ENCODE assay signal across 8 mouse cellular contexts in genomic region chr5:65763916-65764785, GRCm38 (mm10). TPM values are rescaled to one million over a fixed set of nuclear protein-coding genes. Genes with fewer than 3 reads are reported as not detected.
DNase-seq lines count a peak whose midpoint lies in the region; ATAC-seq and TF ChIP-seq lines count a peak whose summit lies in the region.

No protein-coding gene starts in this region.

- H3K27me3 ChIP-seq in G1E (ENCODE audit: insufficient read depth, low read length): no peaks in the 10 kb centered on the region
- no peaks in the 10 kb centered on the region for H3K27me3 ChIP-seq in lung, embryonic 16.5 days (ENCODE audit: control insufficient read depth, insufficient read depth, low read depth, low read length)

- H3K9me3 ChIP-seq in G1E (replicated peaks): no peaks in the 10 kb centered on the region
- no peaks in the 10 kb centered on the region for H3K9me3 ChIP-seq in lung, embryonic 16.5 days (ENCODE audit: control insufficient read depth, low read length)

- under 1% methylated on average over 86 of the region's 121 CpGs for WGBS in lung, embryonic 16.5 days

- H3K36me3 ChIP-seq in G1E (replicated peaks): peaks cover 31% of the 10 kb centered on the region
- H3K36me3 ChIP-seq in lung, embryonic 16.5 days (ENCODE audit: control insufficient read depth, insufficient read depth, low read length): no peaks in the 10 kb centered on the region

- H3K27ac ChIP-seq in lung, embryonic 16.5 days (ENCODE audit: low read length): peak overlapping the region; percentile 100

- H3K9ac ChIP-seq in lung, embryonic 16.5 days (ENCODE audit: low read length): peak overlapping the region; percentile 100

- no peak for TF ChIP-seq CTCF in G1E (IDR thresholded peaks at IDR 0.05; ENCODE audit: low read depth, low read length)

- ATAC-seq in G1E (ENCODE audit: extremely low read depth, insufficient number of reproducible peaks, low FRiP score, poor library complexity, severe bottlenecking): 0 out of 2 replicates have a peak, but pooled peaks have one; percentile 10
- ATAC-seq in hematopoietic stem cell, adult 5-6 weeks (replicated peaks in 1 of 2; ENCODE audit: insufficient read depth in 1 of 2, low FRiP score in 2 of 2, low TSS enrichment in 1 of 2, low read depth in 1 of 2, poor library complexity in 2 of 2, severe bottlenecking in 2 of 2): peak; percentile 34 to 46; a peak in 3 of 4 replicates
- peak; percentile 90 for ATAC-seq in lung, embryonic 16.5 days (ENCODE audit: low read depth)

- peak; percentile 74 for DNase-seq in G1E (ENCODE audit: low spot score)
- peak; percentile 63 to 81 for DNase-seq in cerebellum, adult 18-20 months
- peak; percentile 78 for DNase-seq in forelimb bud, embryonic 11.5 days (ENCODE audit: low read depth, low spot score)
- DNase-seq in layer of hippocampus, adult 9-11 months: peak; percentile 61
- peak; percentile 87 for DNase-seq in ovary, adult 18-20 months (ENCODE audit: low spot score)
- peak; percentile 87 for DNase-seq in thymus, postnatal 0 days (ENCODE audit: low spot score)

- H3K4me3 ChIP-seq in G1E (ENCODE audit: low read depth, low read length): peak overlapping the region; percentile 89
- H3K4me3 ChIP-seq in lung, embryonic 16.5 days (ENCODE audit: low read length): peak overlapping the region; percentile 95

- H3K4me1 ChIP-seq in G1E (ENCODE audit: insufficient read depth, low read depth, low read length): peaks cover 39% of the 10 kb centered on the region
- peaks cover 6% of the 10 kb centered on the region for H3K4me1 ChIP-seq in lung, embryonic 16.5 days (replicated peaks; ENCODE audit: control insufficient read depth, insufficient read depth, low read length)

- H3K4me2 ChIP-seq in lung, embryonic 16.5 days (ENCODE audit: low read depth, low read length): peak overlapping the region; percentile 74

RNA-seq across cellular contexts. Expression of gene N4bp2, which starts 0.8 kb away (rescaled TPM):
- total RNA-seq in G1E (2014; fragmentation: Nextera tagmentation) (182 and 208 TPM in 2 replicates), G1E (2017) (83.1 and 96.7 TPM in 2 replicates)
- 31.8 and 32.1 TPM in 2 replicates for polyA plus RNA-seq in G1E (2012)
- total RNA-seq in hematopoietic stem cell, adult 5-6 weeks (2017): 50.7 and 69.6 TPM in 2 replicates
- 15.7 and 16.4 TPM in 2 replicates for polyA plus RNA-seq in lung, embryonic 16.5 days (2015; fragmentation: Nextera tagmentation; extraction: Ambion mirVana)
- 23.6 and 26.9 TPM in 2 replicates for polyA plus RNA-seq in thymus, postnatal 0 days (2015; fragmentation: Nextera tagmentation; extraction: Ambion mirVana)

Comparison
In these comparisons a context has a peak if more than half of its experiments do, and no peak if none do; other contexts are left out.
1. Peak in every context shown above with its lines: DNase-seq, ATAC-seq, H3K4me3 ChIP-seq and H3K27ac ChIP-seq.
2. ATAC-seq: peak in every context shown above with its lines; median percentile 90 in lung, embryonic 16.5 days; 40 in hematopoietic stem cell, adult 5-6 weeks; 10 in G1E.